ENCODE assay signal across 8 mouse cellular contexts in the genomic region with DNA sequence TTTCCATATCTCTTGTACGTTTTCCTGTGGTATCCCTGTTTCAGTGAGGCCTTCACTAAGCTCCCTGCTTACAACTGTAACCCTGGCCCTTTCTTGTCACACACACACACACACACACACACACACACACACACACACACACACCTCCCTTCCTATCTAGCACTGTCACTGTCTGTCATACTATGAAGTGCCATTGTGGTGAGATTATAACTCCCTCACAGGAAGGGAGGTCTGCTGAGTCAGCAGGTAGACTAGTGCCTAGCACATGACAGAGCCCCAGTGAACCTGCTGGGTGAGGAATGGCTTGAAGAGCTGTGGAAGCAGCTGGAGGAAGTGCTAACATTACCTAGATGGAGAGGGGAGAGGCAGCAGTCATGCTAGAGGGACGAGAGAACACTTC. TPM values are rescaled to one million over a fixed set of nuclear protein-coding genes. Genes with fewer than 3 reads are reported as not detected.
DNase-seq lines count a peak whose midpoint lies in the region; ATAC-seq and TF ChIP-seq lines count a peak whose summit lies in the region.

No protein-coding gene starts in this region.

- peak; percentile 53 for ATAC-seq in heart, postnatal 0 days (ENCODE audit: insufficient read depth, low read depth)
- ATAC-seq in hindbrain, embryonic 13.5 days (ENCODE audit: low FRiP score) = peak; percentile 67
- peak; percentile 77 for ATAC-seq in neural tube, embryonic 13.5 days (ENCODE audit: low read depth)
- no peak for ATAC-seq in forebrain, embryonic 16.5 days

- TF ChIP-seq CTCF in heart, postnatal 0 days (IDR thresholded peaks at IDR 0.05; ENCODE audit: low read depth) = no peak

- intact Hi-C loops in left cerebral cortex, postnatal 4 days (cut with DNase I) = no loop called here

- in situ Hi-C loops in ES-E14 (cut with MboI; ENCODE audit: low sequenced_read_pairs in 2 of 2, unreplicated experiment in 2 of 2) = no loop called here

- no peak for TF ChIP-seq EP300 in heart, postnatal 0 days (IDR thresholded peaks at IDR 0.05; ENCODE audit: low read depth)

- no peaks in the 10 kb centered on the region for H3K9me3 ChIP-seq in heart, postnatal 0 days (replicated peaks; ENCODE audit: control insufficient read depth, low read length)
- H3K9me3 ChIP-seq in ES-E14 (ENCODE audit: control insufficient read depth, insufficient read depth, low read depth, low read length) = no peaks in the 10 kb centered on the region
- no peaks in the 10 kb centered on the region for H3K9me3 ChIP-seq in hindbrain, embryonic 13.5 days
- H3K9me3 ChIP-seq in neural tube, embryonic 13.5 days = no peaks in the 10 kb centered on the region
- no peaks in the 10 kb centered on the region for H3K9me3 ChIP-seq in forebrain, embryonic 16.5 days (ENCODE audit: control insufficient read depth, low read length)

- DNase-seq in heart, postnatal 0 days (ENCODE audit: low spot score) = no peak
- no peak for DNase-seq in heart, adult 9 months (ENCODE audit: low spot score in 2 of 2)
- DNase-seq in ES-E14 (ENCODE audit: low read depth, low spot score) = no peak
- DNase-seq in cerebellum, adult 9-10 months = no peak
- DNase-seq in left cerebral cortex, postnatal 4 days = no peak

- no peaks in the 10 kb centered on the region for H3K4me1 ChIP-seq in heart, postnatal 0 days (ENCODE audit: control insufficient read depth, insufficient read depth)
- peaks cover 0 to 3% of the 10 kb centered on the region in 2 experiments; a peak in 1 of 4 replicates for H3K4me1 ChIP-seq in ES-E14 (ENCODE audit: control insufficient read depth in 2 of 2, insufficient read depth in 2 of 2, low read length in 2 of 2, poor library complexity in 1 of 2)
- 0 out of 2 replicates have a peak, but pooled peaks cover 4% of the 10 kb centered on the region for H3K4me1 ChIP-seq in hindbrain, embryonic 13.5 days (replicated peaks)
- H3K4me1 ChIP-seq in neural tube, embryonic 13.5 days (replicated peaks) = no peaks in the 10 kb centered on the region; the same call in 1 of the 2 replicates
- H3K4me1 ChIP-seq in forebrain, embryonic 16.5 days (replicated peaks; ENCODE audit: control insufficient read depth, insufficient read depth, low read length) = no peaks in the 10 kb centered on the region

- no peaks in the 10 kb centered on the region for H3K36me3 ChIP-seq in heart, postnatal 0 days (replicated peaks; ENCODE audit: control insufficient read depth, insufficient read depth, low read length)
- H3K36me3 ChIP-seq in ES-E14 (ENCODE audit: control insufficient read depth, insufficient read depth, low read length, poor library complexity, severe bottlenecking) = no peaks in the 10 kb centered on the region
- no peaks in the 10 kb centered on the region for H3K36me3 ChIP-seq in hindbrain, embryonic 13.5 days
- no peaks in the 10 kb centered on the region for H3K36me3 ChIP-seq in neural tube, embryonic 13.5 days
- no peaks in the 10 kb centered on the region for H3K36me3 ChIP-seq in forebrain, embryonic 16.5 days (ENCODE audit: control insufficient read depth, insufficient read depth)

- no peak overlapping the region for H3K4me2 ChIP-seq in heart, postnatal 0 days (ENCODE audit: low read depth, low read length)
- no peak overlapping the region for H3K4me2 ChIP-seq in hindbrain, embryonic 13.5 days
- no peak overlapping the region for H3K4me2 ChIP-seq in neural tube, embryonic 13.5 days
- no peak overlapping the region for H3K4me2 ChIP-seq in forebrain, embryonic 16.5 days (ENCODE audit: low read length)

- H3K4me3 ChIP-seq in heart, postnatal 0 days (ENCODE audit: low read depth, low read length) = no peak overlapping the region
- H3K4me3 ChIP-seq in ES-E14 (ENCODE audit: insufficient read depth in 1 of 2, low read depth in 1 of 2, low read length in 2 of 2, poor library complexity in 1 of 2, severe bottlenecking in 1 of 2) = no peak overlapping the region
- no peak overlapping the region for H3K4me3 ChIP-seq in hindbrain, embryonic 13.5 days
- H3K4me3 ChIP-seq in neural tube, embryonic 13.5 days = no peak overlapping the region
- H3K4me3 ChIP-seq in forebrain, embryonic 16.5 days (replicated peaks; ENCODE audit: low read length) = no peak overlapping the region

- no peak overlapping the region for H3K9ac ChIP-seq in heart, postnatal 0 days (replicated peaks; ENCODE audit: low read depth, low read length)
- no peak overlapping the region for H3K9ac ChIP-seq in ES-E14 (ENCODE audit: insufficient read depth, low read depth, low read length, poor library complexity, severe bottlenecking)
- no peak overlapping the region for H3K9ac ChIP-seq in hindbrain, embryonic 13.5 days
- H3K9ac ChIP-seq in neural tube, embryonic 13.5 days = no peak overlapping the region
- H3K9ac ChIP-seq in forebrain, embryonic 16.5 days (replicated peaks; ENCODE audit: low read depth, low read length) = no peak overlapping the region

- 21% methylated on average over 2 of the region's 2 CpGs for WGBS in heart, postnatal 0 days
- 48% methylated on average over 2 of the region's 2 CpGs for WGBS in hindbrain, embryonic 13.5 days
- WGBS in neural tube, embryonic 13.5 days = 40% methylated on average over 2 of the region's 2 CpGs
- WGBS in forebrain, embryonic 16.5 days = 58% methylated on average over 2 of the region's 2 CpGs

- H3K27me3 ChIP-seq in heart, postnatal 0 days (ENCODE audit: control insufficient read depth, insufficient read depth, low read length) = no peaks in the 10 kb centered on the region
- no peaks in the 10 kb centered on the region for H3K27me3 ChIP-seq in hindbrain, embryonic 13.5 days
- no peaks in the 10 kb centered on the region for H3K27me3 ChIP-seq in neural tube, embryonic 13.5 days
- no peaks in the 10 kb centered on the region for H3K27me3 ChIP-seq in forebrain, embryonic 16.5 days (replicated peaks; ENCODE audit: control insufficient read depth, insufficient read depth, low read length)

- H3K27ac ChIP-seq in heart, postnatal 0 days (ENCODE audit: low read depth) = no peak overlapping the region
- no peak overlapping the region for H3K27ac ChIP-seq in ES-E14 (ENCODE audit: insufficient read depth, low read depth, low read length, poor library complexity, severe bottlenecking)
- no peak overlapping the region for H3K27ac ChIP-seq in hindbrain, embryonic 13.5 days
- H3K27ac ChIP-seq in neural tube, embryonic 13.5 days (replicated peaks) = no peak overlapping the region
- H3K27ac ChIP-seq in forebrain, embryonic 16.5 days (ENCODE audit: low read length) = no peak overlapping the region

TF ChIP-seq in ES-E14, 5 proteins besides CTCF, POLR2A, EP300 and RAD21:
- TF ChIP-seq ZNF384 (IDR thresholded peaks at IDR 0.05; ENCODE audit: low read depth, low read length) (no peak), HCFC1 (IDR thresholded peaks at IDR 0.05; ENCODE audit: borderline replicate concordance, insufficient read depth, low read length) (no peak), MAFK (IDR thresholded peaks at IDR 0.05; ENCODE audit: insufficient read depth, low read depth, low read length) (peak; percentile 96), ZC3H11A (IDR thresholded peaks at IDR 0.05; ENCODE audit: borderline replicate concordance, low read depth, low read length) (no peak)

RNA-seq across cellular contexts. Expression of a gene that starts 9.3 kb away (rescaled TPM):
- total RNA-seq in heart, postnatal 0 days (2014; rRNA removed; ENCODE audit: low replicate concordance) = 11.2 and 13.3 TPM in 2 replicates
- 5.8 and 6.8 TPM in 2 replicates for polyA plus RNA-seq in heart, postnatal 0 days (2015; fragmentation: Nextera tagmentation; extraction: Ambion mirVana)
- 18.4 and 28.6 TPM in 2 replicates for total RNA-seq in ES-E14 (2012; rRNA removed)
- 12.2 and 12.6 TPM in 2 replicates for polyA plus RNA-seq in hindbrain, embryonic 13.5 days (2015; fragmentation: Nextera tagmentation; extraction: Ambion mirVana)
- 12.1 TPM in 2 replicates for polyA plus RNA-seq in neural tube, embryonic 13.5 days (2015; fragmentation: Nextera tagmentation; extraction: Ambion mirVana)
- 7.6 and 8.7 TPM in 2 replicates for polyA plus RNA-seq in forebrain, embryonic 16.5 days (2015; fragmentation: Nextera tagmentation; extraction: Ambion mirVana)
- 10 to 100 TPM; 14.0 to 14.8 TPM for total RNA-seq in left cerebral cortex, postnatal 4 days (2021)
